Mouse (Mus musculus) kidney, embryonic 16.5 days (tissue): ENCODE measurements around the gene Krt13. TPM values are rescaled to one million over a fixed set of nuclear protein-coding genes. Genes with fewer than 3 reads are reported as not detected.

ENCODE experiments used
- ATAC-seq: fragments of 200-750 bp; cut with Nextera tagmentation; 2 replicates; pipeline ENCODE4 v1.8.0; 2017; ENCODE audit warnings: moderate TSS enrichment; ENCODE audit not compliant: low FRiP score, low TSS enrichment
- H3K27ac ChIP-seq: fragments of 300-500 bp; sonication (generic); 2 replicates; pipeline ENCODE4 v1.5.1; 2014; ENCODE audit warnings: low read length
- H3K27me3 ChIP-seq: fragments of 300-500 bp; sonication (generic); 2 replicates; pipeline ENCODE4 v1.6.1; 2014; ENCODE audit warnings: low read length, control low read depth, mixed read lengths; ENCODE audit not compliant: insufficient read depth
- H3K36me3 ChIP-seq: fragments of 300-500 bp; sonication (generic); 2 replicates; pipeline ENCODE4 v1.6.1; 2014; ENCODE audit warnings: low read length, control low read depth, mixed read lengths; ENCODE audit not compliant: insufficient read depth
- H3K4me1 ChIP-seq: fragments of 300-500 bp; sonication (generic); 2 replicates; pipeline ENCODE4 v1.6.1; 2014; ENCODE audit warnings: low read length, control low read depth, mixed read lengths; ENCODE audit not compliant: insufficient read depth
- H3K4me2 ChIP-seq: fragments of 300-500 bp; sonication (generic); replicated peaks from 2 replicates; pipeline ENCODE4 v1.6.1; 2014; ENCODE audit warnings: low read depth, low read length
- H3K4me3 ChIP-seq: fragments of 300-500 bp; sonication (generic); 2 replicates; pipeline ENCODE4 v1.5.1; 2014; ENCODE audit warnings: mild to moderate bottlenecking, low read length
- H3K9ac ChIP-seq: fragments of 300-500 bp; sonication (generic); replicated peaks from 2 replicates; pipeline ENCODE4 v1.6.1; 2014; ENCODE audit warnings: low read length
- H3K9me3 ChIP-seq: fragments of 300-500 bp; sonication (generic); 2 replicates; pipeline ENCODE4 v1.6.1; 2016; ENCODE audit warnings: low read length, control low read depth
- WGBS: fragments of 180-500 bp; shearing (Covaris S2); extraction: QIAGEN DNeasy Blood & Tissue Kit; methylation state at CpG from one replicate; pipeline ENCODE4 v1.1.7; 2014; 5-methylcytosine and 5-hydroxymethylcytosine counted together
- polyA plus RNA-seq: library from polyadenylated mRNA; unstranded; fragments of >200 nt; fragmentation: Nextera tagmentation; extraction: Ambion mirVana; gene quantifications from 2 replicates; pipeline ENCODE4 v1.2.1, GENCODE M21; 2015

Krt13 gene
- polyA plus RNA-seq, 1 experiment from 2014 or later: 0.37 TPM

DNA sequence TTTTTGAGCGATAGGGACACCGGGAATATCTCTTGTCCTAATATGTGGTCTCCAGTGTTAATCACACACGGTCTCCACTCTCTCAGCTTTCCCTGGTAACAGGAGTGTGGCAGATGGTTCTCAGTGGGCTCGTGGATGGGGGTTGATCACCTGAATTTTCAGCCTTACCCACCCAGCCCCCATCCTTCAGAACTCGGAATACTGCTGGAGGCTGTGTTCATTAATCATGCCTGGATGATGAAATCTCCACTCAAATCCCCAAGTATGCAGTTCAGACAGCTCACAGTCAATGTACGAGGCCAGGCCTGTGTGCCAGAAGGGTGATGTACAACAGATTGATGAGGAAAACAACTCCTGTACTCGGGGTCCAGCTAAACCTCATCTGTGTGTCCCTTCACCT, 3.5 kb upstream of the Krt13 start:
- Histone ChIP-seq H3K27me3 (no peaks in the 10 kb centered on the region), H3K9ac (no peak overlapping the region), H3K4me1 (no peaks in the 10 kb centered on the region), H3K4me3 (no peak overlapping the region), H3K4me2 (no peak overlapping the region), H3K27ac (no peak overlapping the region), H3K36me3 (no peaks in the 10 kb centered on the region), H3K9me3 (no peaks in the 10 kb centered on the region)
- no peak for ATAC-seq
- WGBS: 73% methylated on average over 7 of the region's 7 CpGs

DNA sequence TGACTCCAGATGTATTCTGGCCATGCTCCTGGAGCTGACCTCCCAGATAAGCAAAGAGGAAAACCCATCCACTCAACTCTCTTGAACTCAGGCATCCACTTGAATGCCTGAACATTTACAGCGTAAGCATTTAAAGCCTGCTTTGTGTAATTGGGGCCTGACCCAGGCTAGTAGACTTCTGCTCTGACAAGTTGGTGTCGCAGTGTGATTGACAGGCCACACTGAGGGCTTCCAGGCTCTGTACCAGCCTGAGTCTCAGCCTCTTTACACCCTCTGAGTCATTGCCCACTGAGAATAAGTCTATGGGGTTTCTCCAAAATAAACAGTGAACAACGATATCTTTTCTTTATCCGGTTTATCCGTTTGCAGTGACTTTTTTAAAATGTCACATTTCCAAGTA, 1.0 kb downstream of the Krt13 start:
- Histone ChIP-seq H3K9me3 (no peaks in the 10 kb centered on the region), H3K4me1 (no peaks in the 10 kb centered on the region), H3K9ac (no peak overlapping the region), H3K4me2 (no peak overlapping the region), H3K27me3 (no peaks in the 10 kb centered on the region), H3K27ac (no peak overlapping the region), H3K4me3 (no peak overlapping the region), H3K36me3 (no peaks in the 10 kb centered on the region)
- ATAC-seq: no peak
- 58% methylated on average over 5 of the region's 5 CpGs for WGBS

DNA sequence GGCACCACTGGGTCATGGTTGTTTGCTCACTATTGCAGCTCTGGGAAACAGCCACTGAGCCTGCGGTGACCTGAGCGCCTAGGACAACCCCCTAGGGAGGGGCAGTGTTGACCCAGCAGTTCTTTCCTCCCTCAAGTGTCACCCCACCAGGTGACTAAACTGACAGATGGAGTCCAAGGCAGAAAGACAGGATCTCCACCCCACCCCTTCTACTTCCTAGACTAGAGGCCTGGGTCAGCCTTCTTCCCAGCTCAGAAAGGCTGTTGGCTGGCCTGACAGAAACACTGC, 7.7 kb downstream of the Krt13 start:
- no peak overlapping the region for H3K9ac ChIP-seq
- no peak for ATAC-seq
- H3K4me1 ChIP-seq: no peaks in the 10 kb centered on the region
- no peak overlapping the region for H3K4me3 ChIP-seq
- H3K4me2 ChIP-seq: no peak overlapping the region
- no peaks in the 10 kb centered on the region for H3K9me3 ChIP-seq
- H3K27ac ChIP-seq: no peak overlapping the region
- H3K36me3 ChIP-seq: no peaks in the 10 kb centered on the region
- H3K27me3 ChIP-seq: no peaks in the 10 kb centered on the region
- WGBS: 36% methylated on average over 2 of the region's 2 CpGs

DNA sequence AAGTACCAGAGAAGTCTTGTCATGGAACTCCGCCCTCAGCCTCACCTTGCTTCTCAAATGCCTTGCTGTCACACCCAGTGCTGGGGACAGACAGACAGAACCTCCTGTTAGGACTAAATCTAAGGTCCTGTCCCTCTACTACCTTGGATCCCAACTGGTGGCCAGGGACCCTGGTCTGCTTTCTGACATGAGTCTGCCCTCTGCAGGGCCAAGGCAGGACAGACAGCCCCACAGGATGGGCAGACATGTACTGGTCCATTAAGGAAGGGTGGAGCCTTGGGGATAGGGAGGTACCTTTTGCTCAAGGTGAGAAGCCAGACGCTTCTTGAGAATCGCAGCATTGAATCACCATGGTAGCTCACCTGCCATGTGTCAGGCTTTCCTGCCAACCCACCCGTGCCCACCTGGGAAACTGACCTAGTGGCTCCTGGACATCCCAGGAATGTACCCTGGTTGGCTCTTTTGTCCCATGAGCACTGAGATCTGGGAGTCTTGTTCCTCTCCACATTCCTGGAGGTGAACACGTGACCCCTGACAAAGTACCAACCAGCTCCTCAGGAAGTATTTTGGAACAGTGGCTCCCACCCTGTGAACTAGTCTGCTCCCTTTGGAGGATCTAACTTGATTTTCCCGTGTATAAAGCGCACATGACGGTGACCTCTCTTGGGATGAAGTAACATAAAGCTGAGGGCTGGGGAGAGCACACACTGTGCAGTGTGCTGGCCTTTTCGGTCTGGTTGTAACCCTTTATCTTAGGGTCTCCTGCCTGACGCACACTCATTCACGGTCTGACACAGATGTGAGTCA, 8.2 kb downstream of the Krt13 start:
- no peak for ATAC-seq
- no peaks in the 10 kb centered on the region for H3K36me3 ChIP-seq
- H3K4me3 ChIP-seq: no peak overlapping the region
- no peak overlapping the region for H3K27ac ChIP-seq
- no peaks in the 10 kb centered on the region for H3K27me3 ChIP-seq
- H3K4me1 ChIP-seq: no peaks in the 10 kb centered on the region
- WGBS: 68% methylated on average over 11 of the region's 11 CpGs
- no peaks in the 10 kb centered on the region for H3K9me3 ChIP-seq
- H3K9ac ChIP-seq: no peak overlapping the region
- H3K4me2 ChIP-seq: no peak overlapping the region

DNA sequence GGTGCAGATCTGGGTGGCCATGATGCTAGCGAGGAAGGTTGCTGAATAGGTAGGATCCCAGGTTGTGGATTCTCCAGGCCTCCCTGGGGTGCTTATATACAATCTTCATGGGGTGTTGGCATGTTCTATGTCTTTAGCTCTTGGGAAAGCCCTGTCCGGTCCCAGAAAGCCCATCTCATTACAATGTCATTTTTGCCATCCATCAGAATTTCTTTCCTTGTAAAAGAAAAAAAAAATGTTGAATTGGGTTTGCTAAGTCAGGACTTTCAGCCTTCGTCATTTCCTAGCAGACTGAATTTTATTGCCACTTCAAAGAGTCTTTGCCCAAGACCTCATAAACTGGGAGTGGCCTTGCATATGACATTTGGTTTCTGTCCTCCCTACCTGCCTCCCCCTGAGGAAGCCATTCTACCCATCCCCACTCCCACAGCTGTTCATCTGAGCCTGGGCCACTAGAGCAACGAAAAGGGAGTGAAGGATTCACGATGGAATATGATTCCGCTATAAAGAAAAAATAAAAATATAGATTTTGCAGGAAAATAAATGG, 15.7 kb downstream of the Krt13 start, which contains the start of gene Krt36:
Krt36 (minus strand) TSS at position 51 of the 547 bp plus-strand sequence.
- ATAC-seq: no peak
- no peak within 1 kb of the TSS for H3K4me3 ChIP-seq
- 63% methylated on average over 6 of the region's 6 CpGs for WGBS
- no peaks in the 10 kb centered on the region for H3K36me3 ChIP-seq
- no peaks in the 10 kb centered on the region; the same call in 1 of the 2 replicates for H3K4me1 ChIP-seq
- no peaks in the 10 kb centered on the region for H3K27me3 ChIP-seq
- no peaks in the 10 kb centered on the region for H3K9me3 ChIP-seq
- no peak within 1 kb of the TSS for H3K9ac ChIP-seq
- H3K27ac ChIP-seq: no peak within 1 kb of the TSS
- no peak within 1 kb of the TSS for H3K4me2 ChIP-seq

DNA sequence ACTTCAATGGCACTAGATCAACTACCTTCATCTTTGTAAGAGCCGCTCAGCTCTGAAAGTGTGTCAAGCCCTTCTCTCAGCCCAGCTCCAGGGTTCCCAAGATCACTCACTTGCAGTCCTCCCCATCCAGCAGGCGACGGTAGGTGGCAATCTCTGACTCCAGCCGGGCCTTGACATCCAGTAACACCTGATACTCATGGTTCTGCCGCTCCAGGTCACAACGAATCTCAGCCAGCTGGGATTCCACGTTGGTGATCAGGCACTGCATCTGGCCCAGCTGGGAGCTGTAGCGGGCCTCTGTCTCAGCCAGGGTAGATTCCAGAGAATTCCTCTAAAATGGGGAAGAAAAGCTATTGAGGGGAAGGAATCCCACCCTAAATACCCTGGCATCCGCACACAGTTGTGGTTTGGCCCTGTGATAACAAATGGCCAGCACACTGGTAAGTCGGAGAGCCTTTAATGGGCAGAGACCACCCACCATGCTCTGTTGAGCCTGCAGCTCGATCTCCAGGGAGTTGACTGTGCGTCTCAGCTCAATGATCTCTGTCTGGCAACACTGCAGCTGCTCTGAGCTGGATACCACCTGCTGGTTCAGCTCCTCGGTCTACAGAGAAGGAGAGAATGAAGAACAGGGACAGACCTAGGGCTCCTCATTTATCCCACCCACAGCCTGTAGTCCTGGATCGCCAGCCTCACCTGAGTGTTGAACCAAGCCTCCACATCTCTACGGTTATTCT, 18.5 kb downstream of the Krt13 start:
- WGBS: 33% methylated on average over 15 of the region's 15 CpGs
- peak; percentile 89 for ATAC-seq

DNA sequence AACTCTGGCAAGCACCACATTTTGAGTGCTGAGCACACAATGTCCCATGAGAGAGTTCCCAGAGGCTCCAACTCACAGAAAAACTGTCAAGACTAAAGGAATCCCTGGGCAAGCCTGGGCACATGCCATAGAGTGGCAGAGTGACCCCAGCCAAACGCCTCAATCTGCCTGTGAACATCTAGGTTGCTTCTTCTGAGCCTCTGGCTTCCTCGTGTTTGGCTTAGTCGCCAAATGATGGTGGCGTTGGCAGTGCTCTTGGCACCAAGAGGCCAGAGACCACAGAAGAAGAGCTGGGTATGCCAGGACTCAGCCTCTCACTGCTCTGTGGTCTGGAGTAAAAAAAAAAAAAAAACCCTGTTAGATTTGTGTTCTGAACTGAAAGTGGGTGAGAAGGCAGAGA, 21.0 kb downstream of the Krt13 start:
- ATAC-seq: no peak
- Histone ChIP-seq H3K4me2 (no peak overlapping the region), H3K27ac (no peak overlapping the region), H3K27me3 (no peaks in the 10 kb centered on the region), H3K4me3 (no peak overlapping the region), H3K36me3 (no peaks in the 10 kb centered on the region), H3K9ac (no peak overlapping the region), H3K9me3 (no peaks in the 10 kb centered on the region), H3K4me1 (peaks cover 13% of the 10 kb centered on the region)
- WGBS: 85% methylated on average over 4 of the region's 4 CpGs

More for the DNA sequence above, 18.5 kb downstream of the Krt13 start:
- no peak overlapping the region for H3K4me2 ChIP-seq
- H3K36me3 ChIP-seq: no peaks in the 10 kb centered on the region
- no peak overlapping the region for H3K4me3 ChIP-seq
- H3K9ac ChIP-seq: no peak overlapping the region
- no peaks in the 10 kb centered on the region for H3K27me3 ChIP-seq
- H3K9me3 ChIP-seq: no peaks in the 10 kb centered on the region
- H3K27ac ChIP-seq: no peak overlapping the region; the same call in 1 of the 2 replicates
- H3K4me1 ChIP-seq: peaks cover 9% of the 10 kb centered on the region

DNA sequence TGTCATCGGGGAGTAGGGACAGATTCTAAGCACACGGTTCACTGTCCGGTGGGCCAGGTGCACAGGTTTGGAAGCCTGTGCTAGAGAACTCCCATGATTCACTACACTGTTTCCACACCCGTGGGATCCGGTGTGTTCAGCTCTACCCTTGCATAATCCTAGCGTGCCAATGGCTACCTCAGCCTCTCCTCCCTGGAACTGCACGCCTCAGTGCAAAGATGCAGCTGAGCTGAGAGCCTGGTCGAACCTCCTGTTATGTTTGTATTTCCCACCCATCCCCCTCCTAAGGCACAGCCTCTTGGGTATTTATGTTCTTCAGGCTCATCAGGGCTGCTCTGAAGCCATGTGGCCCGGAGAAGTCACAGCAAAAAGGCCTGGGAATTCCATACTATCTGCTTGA, 23.5 kb downstream of the Krt13 start:
- 33% methylated on average over 9 of the region's 9 CpGs for WGBS
- Histone ChIP-seq H3K27ac (0 out of 2 replicates have a peak overlapping the region, but pooled peaks have one; percentile 44), H3K4me1 (peaks cover 13% of the 10 kb centered on the region), H3K36me3 (no peaks in the 10 kb centered on the region), H3K9me3 (no peaks in the 10 kb centered on the region), H3K9ac (no peak overlapping the region), H3K27me3 (no peaks in the 10 kb centered on the region), H3K4me2 (no peak overlapping the region), H3K4me3 (no peak overlapping the region)
- ATAC-seq: peak; percentile 86

DNA sequence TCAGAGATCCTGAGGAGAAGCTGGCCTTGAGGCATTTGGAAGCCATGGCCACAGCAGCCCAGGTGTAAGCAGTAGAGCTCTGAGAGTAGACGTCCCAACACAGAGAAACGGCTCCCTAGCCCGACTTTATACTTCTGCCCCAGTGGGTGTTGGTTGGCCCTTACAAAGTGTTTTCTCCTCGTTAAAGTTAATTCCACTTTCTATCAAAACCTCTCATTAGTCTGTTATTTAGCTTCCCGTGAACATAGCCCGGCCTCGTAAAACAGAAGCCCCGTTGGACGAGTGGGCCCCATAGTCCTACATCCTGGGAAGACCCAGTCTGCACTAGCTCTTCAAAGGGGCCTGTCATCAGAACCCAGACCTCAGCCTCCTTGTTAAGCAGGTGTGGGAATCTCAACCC, 25.2 kb downstream of the Krt13 start, which contains the start of gene Krt35:
Krt35 (minus strand) TSS at position 101 of the 400 bp plus-strand sequence.
- Histone ChIP-seq H3K27me3 (no peaks in the 10 kb centered on the region), H3K4me1 (peaks cover 17% of the 10 kb centered on the region), H3K4me3 (no peak within 1 kb of the TSS), H3K9ac (no peak within 1 kb of the TSS), H3K4me2 (no peak within 1 kb of the TSS), H3K36me3 (no peaks in the 10 kb centered on the region), H3K9me3 (no peaks in the 10 kb centered on the region), H3K27ac (no peak within 1 kb of the TSS)
- ATAC-seq: no peak
- 66% methylated on average over 9 of the region's 9 CpGs for WGBS
